Mouse (Mus musculus) CH12.LX (cell line): ENCODE measurements around the gene Gas7. TPM values are rescaled to one million over a fixed set of nuclear protein-coding genes. Genes with fewer than 3 reads are reported as not detected.

Source experiments
- DNase-seq: peaks from one replicate; pipeline ENCODE4 v3.0.0-alpha.2; 2013; ENCODE audit errors: extremely low read depth
- H3K27ac ChIP-seq: 2 replicates; pipeline ENCODE4 v1.5.1; 2012; ENCODE audit warnings: low read depth, mild to moderate bottlenecking, control low read depth, moderate library complexity; ENCODE audit not compliant: insufficient read depth
- H3K27me3 ChIP-seq: replicated peaks from 2 replicates; pipeline ENCODE3; 2012; ENCODE audit warnings: inconsistent platforms
- H3K36me3 ChIP-seq, 2 experiments: replicated peaks in 1 of 2; 2 replicates each; pipeline versions ENCODE3 to v1.6.1; 2012; ENCODE audit warnings: inconsistent platforms in 1 of 2, low read length in 1 of 2, mild to moderate bottlenecking in 1 of 2, mixed read lengths in 1 of 2, moderate library complexity in 1 of 2; ENCODE audit not compliant: control insufficient read depth in 1 of 2, insufficient read depth in 1 of 2
- H3K4me1 ChIP-seq, 2 experiments: 2 replicates each; pipeline ENCODE4 v1.6.1; 2012; ENCODE audit warnings: inconsistent platforms in 1 of 2, moderate library complexity in 1 of 2; ENCODE audit not compliant: insufficient read depth in 2 of 2, control insufficient read depth in 1 of 2
- H3K4me2 ChIP-seq: 2 replicates; pipeline ENCODE4 v1.6.1; 2012; ENCODE audit warnings: low read depth, mild to moderate bottlenecking, control low read depth; ENCODE audit not compliant: poor library complexity, insufficient read depth, severe bottlenecking
- H3K4me3 ChIP-seq, 3 experiments: fragments of 150-350 bp in 1 of 3; sonication (generic) in 1 of 3; replicated peaks in 1 of 3; 2 replicates each; pipeline versions ENCODE3 to v1.5.1; 2011 to 2012; ENCODE audit warnings: low read depth in 2 of 3, low read length in 2 of 3, mild to moderate bottlenecking in 2 of 3, moderate library complexity in 2 of 3, control low read depth in 1 of 3, improper control_type of control experiment in 1 of 3, inconsistent platforms in 1 of 3, mixed read lengths in 1 of 3; ENCODE audit not compliant: poor library complexity in 1 of 3
- H3K79me2 ChIP-seq: replicated peaks from 2 replicates; pipeline ENCODE4 v1.6.1; 2012; ENCODE audit warnings: mild to moderate bottlenecking, moderate library complexity; ENCODE audit not compliant: control insufficient read depth, poor library complexity, insufficient read depth, severe bottlenecking; ENCODE audit errors: extremely low read depth
- H3K9ac ChIP-seq: 2 replicates; pipeline ENCODE4 v1.6.1; 2012; ENCODE audit warnings: low read depth, mild to moderate bottlenecking, control low read depth, moderate library complexity; ENCODE audit not compliant: insufficient read depth
- H3K9me3 ChIP-seq: replicated peaks from 2 replicates; pipeline ENCODE3; 2012; ENCODE audit warnings: low read length, inconsistent platforms, mixed read lengths
- BHLHE40 ChIP-seq: IDR thresholded peaks from 2 replicates; pipeline ENCODE4 v1.6.1; 2011; ENCODE audit warnings: mild to moderate bottlenecking, low read depth, low read length, improper control_type of control experiment
- CHD1 ChIP-seq: IDR thresholded peaks from 2 replicates; pipeline ENCODE4 v1.6.1; 2012; ENCODE audit warnings: low read depth, low read length, improper control_type of control experiment, inconsistent platforms
- ELF1 ChIP-seq: IDR thresholded peaks from 2 replicates; pipeline ENCODE4 v1.6.1; 2014; ENCODE audit warnings: low read depth, mild to moderate bottlenecking, inconsistent platforms, low read length, improper control_type of control experiment
- EP300 ChIP-seq: IDR thresholded peaks from 2 replicates; pipeline ENCODE4 v1.6.1; 2011; ENCODE audit warnings: low read length, improper control_type of control experiment
- ETS1 ChIP-seq: conservative IDR thresholded peaks from 2 replicates; pipeline ENCODE4 v1.6.1; 2012; ENCODE audit warnings: low read depth, mild to moderate bottlenecking, inconsistent platforms, low read length, improper control_type of control experiment, moderate library complexity
- GABPA ChIP-seq: IDR thresholded peaks from 2 replicates; pipeline ENCODE4 v1.6.1; 2012; ENCODE audit warnings: low read depth, low read length, improper control_type of control experiment, inconsistent platforms; ENCODE audit not compliant: insufficient replicate concordance
- HCFC1 ChIP-seq: IDR thresholded peaks from 2 replicates; pipeline ENCODE4 v1.6.1; 2012; ENCODE audit warnings: low read depth, mild to moderate bottlenecking, inconsistent platforms, low read length, improper control_type of control experiment
- JUN ChIP-seq: IDR thresholded peaks from 2 replicates; pipeline ENCODE4 v1.6.1; 2011; ENCODE audit warnings: low read depth, mild to moderate bottlenecking, low read length, improper control_type of control experiment, moderate library complexity; ENCODE audit not compliant: insufficient read depth
- MAFK ChIP-seq: IDR thresholded peaks from 2 replicates; pipeline ENCODE4 v1.6.1; 2011; ENCODE audit warnings: low read length, improper control_type of control experiment; ENCODE audit not compliant: insufficient replicate concordance
- MEF2A ChIP-seq: IDR thresholded peaks from 2 replicates; pipeline ENCODE4 v1.6.1; 2014; ENCODE audit warnings: low read depth, mild to moderate bottlenecking, inconsistent platforms, low read length, improper control_type of control experiment, borderline replicate concordance
- MXI1 ChIP-seq: IDR thresholded peaks from 2 replicates; pipeline ENCODE4 v1.6.1; 2011; ENCODE audit warnings: mild to moderate bottlenecking, low read depth, low read length, improper control_type of control experiment
- MYC ChIP-seq: IDR thresholded peaks from 2 replicates; pipeline ENCODE4 v1.6.1; 2011; ENCODE audit warnings: low read depth, mild to moderate bottlenecking, improper control_type of control experiment, low read length
- POLR2AphosphoS2 ChIP-seq: IDR thresholded peaks from 2 replicates; pipeline ENCODE4 v1.6.1; 2011; ENCODE audit warnings: low read depth, low read length, improper control_type of control experiment
- RAD21 ChIP-seq: IDR thresholded peaks from 2 replicates; pipeline ENCODE4 v1.6.1; 2011; ENCODE audit warnings: low read depth, mild to moderate bottlenecking, low read length, improper control_type of control experiment, moderate library complexity
- RCOR1 ChIP-seq: conservative IDR thresholded peaks from 2 replicates; pipeline ENCODE4 v1.6.1; 2012; ENCODE audit warnings: low read depth, mild to moderate bottlenecking, inconsistent platforms, low read length, improper control_type of control experiment
- SIN3A ChIP-seq: IDR thresholded peaks from 2 replicates; pipeline ENCODE4 v1.6.1; 2012; ENCODE audit warnings: low read length, improper control_type of control experiment, inconsistent platforms
- TCF12 ChIP-seq: IDR thresholded peaks from 2 replicates; pipeline ENCODE4 v1.6.1; 2014; ENCODE audit warnings: low read depth, mild to moderate bottlenecking, inconsistent platforms, low read length, improper control_type of control experiment
- UBTF ChIP-seq: IDR thresholded peaks from 2 replicates; pipeline ENCODE4 v1.6.1; 2012; ENCODE audit warnings: low read depth, mild to moderate bottlenecking, inconsistent platforms, low read length, improper control_type of control experiment, moderate library complexity
- USF2 ChIP-seq: conservative IDR thresholded peaks from 2 replicates; pipeline ENCODE4 v1.6.1; 2011; ENCODE audit warnings: low read depth, low read length, improper control_type of control experiment
- ZC3H11A ChIP-seq: IDR thresholded peaks from 2 replicates; pipeline ENCODE4 v1.6.1; 2012; ENCODE audit warnings: low read depth, mild to moderate bottlenecking, inconsistent platforms, low read length, improper control_type of control experiment
- ZNF384 ChIP-seq: IDR thresholded peaks from 2 replicates; pipeline ENCODE4 v1.6.1; 2012; ENCODE audit warnings: low read depth, low read length, improper control_type of control experiment, inconsistent platforms
- dilution Hi-C: fragments of 300-500 bp; cut with MboI; formaldehyde crosslinking; loops from 2 replicates; pipeline ENCODE4 v1.14.3; 2020; ENCODE audit warnings: low sequenced_read_pairs; ENCODE audit not compliant: extremely low pct_unique_long_range_greater_than_20kb, extremely low pct_ligation_motif_present
- in situ Hi-C: fragments of 300-500 bp; cut with MboI; formaldehyde crosslinking; loops from 3 replicates; pipeline ENCODE4 v1.14.3; 2019; ENCODE audit warnings: low sequenced_read_pairs, low pct_ligation_motif_present, low pct_unique_long_range_greater_than_20kb, mixed read lengths
- polyA plus RNA-seq: library from polyadenylated mRNA; unstranded; fragments of >175 nt; gene quantifications from 2 replicates; pipeline ENCODE4 v1.2.1, GENCODE M21; 2012; ENCODE audit warnings: low read depth; ENCODE audit not compliant: insufficient read length
- total RNA-seq, 2 experiments: library from RNA; depleted of rRNA; stranded (reverse); fragments of 300-350 nt in 1 of 2; fragments of >200 nt in 1 of 2; gene quantifications; 2 replicates each; pipeline ENCODE4 v1.2.3; 2012 to 2014

Gas7 gene
- total and polyA plus RNA-seq, 3 experiments = 7.0 to 20.8 (median 7.0) TPM

DNA sequence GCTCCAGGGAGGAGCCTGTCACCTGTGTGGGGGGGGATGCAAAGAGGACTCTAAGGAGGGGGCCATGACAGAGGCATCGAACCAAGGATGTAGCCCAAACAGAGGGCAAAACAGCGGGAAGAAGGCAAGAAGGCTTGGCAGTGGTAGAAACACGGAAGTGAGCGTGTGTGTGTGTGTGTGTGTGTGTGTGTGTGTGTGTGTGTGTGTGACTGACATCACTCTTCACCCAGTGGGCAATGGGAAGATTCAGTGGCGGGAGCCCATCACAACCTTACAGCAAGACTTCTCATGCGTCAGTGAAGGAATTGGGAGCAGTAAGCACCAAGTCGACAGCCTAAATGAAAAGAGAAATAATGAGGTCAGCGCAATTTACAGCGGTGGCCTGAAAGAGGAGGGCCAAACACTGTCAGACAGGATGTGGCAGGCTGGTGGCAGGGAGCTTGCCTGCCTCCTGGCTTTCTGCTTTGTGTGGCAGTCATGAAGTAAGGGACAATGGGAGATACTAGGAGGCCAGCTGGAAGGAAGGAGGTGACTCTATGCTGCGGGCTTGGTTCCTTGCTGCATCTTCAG is 153.0 kb downstream of the Gas7 start (continued):
- TF ChIP-seq RCOR1 (no peak), USF2 (no peak)

- no peaks in the 10 kb centered on the region for H3K9me3 ChIP-seq
- peaks cover 0 to 40% of the 10 kb centered on the region in 2 experiments for H3K36me3 ChIP-seq
- dilution Hi-C loops (no loop called here), in situ Hi-C loops (no loop called here)
- no peak overlapping the region for H3K4me3 ChIP-seq
- H3K27me3 ChIP-seq = no peaks in the 10 kb centered on the region
- no peak overlapping the region for H3K27ac ChIP-seq
- H3K4me2 ChIP-seq = no peak overlapping the region
- no peaks in the 10 kb centered on the region for H3K79me2 ChIP-seq
- DNase-seq = no peak
- TF ChIP-seq SIN3A (no peak), MAFK (no peak), ZC3H11A (no peak), MYC (no peak), MEF2A (no peak), EP300 (no peak), JUN (no peak), ETS1 (no peak), BHLHE40 (no peak), ZNF384 (no peak), UBTF (no peak), HCFC1 (no peak), USF2 (no peak), TCF12 (no peak), POLR2AphosphoS2 (no peak), GABPA (no peak), RAD21 (no peak), MXI1 (no peak), ELF1 (no peak), CHD1 (no peak)
- peaks cover 2 to 18% of the 10 kb centered on the region in 2 experiments; a peak in 2 of 4 replicates for H3K4me1 ChIP-seq
- H3K9ac ChIP-seq = no peak overlapping the region
Measured at GRCm38 (mm10) chr11:67612158-67612839, 157.1 kb downstream of the Gas7 start.
